Mouse (Mus musculus): Measurements from ENCODE around the gene Hnf4a. TPM values are rescaled to one million over a fixed set of nuclear protein-coding genes. Genes with fewer than 3 reads are reported as not detected.

The Hnf4a gene
- polyA plus RNA-seq (2017; shearing (Covaris generic)): not detected

GRCm38 (mm10) chr2:163506300-163507004 is at the start of gene Hnf4a:
Hnf4a (plus strand) TSS chr2:163506808.

DNA sequence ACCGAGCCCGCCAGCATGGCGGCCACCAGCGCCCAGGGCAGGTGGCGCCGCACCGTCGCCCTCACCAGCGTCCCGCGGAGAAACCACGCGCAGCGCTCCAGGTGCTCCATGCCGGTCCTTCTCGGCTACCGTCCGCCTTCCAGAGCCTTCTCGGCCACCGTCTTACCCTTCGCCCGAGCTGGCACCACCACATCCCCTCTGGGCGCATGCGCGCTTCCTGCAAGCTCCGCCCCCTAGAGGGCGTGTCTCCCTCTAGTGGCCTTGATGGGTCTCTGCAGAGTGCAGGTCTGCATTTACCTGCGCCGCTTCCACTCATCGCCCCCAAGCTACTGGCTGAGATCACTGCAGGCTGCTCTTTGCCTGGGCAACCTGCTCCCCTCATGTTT is 34.1 kb upstream of the Hnf4a start, which contains the start of gene Fitm2:
Gene Fitm2, minus strand, starts transcription at position 164 of the 386 bp plus-strand sequence.

GRCm38 (mm10) chr2:163492018-163492417 is 14.6 kb upstream of the Hnf4a start, which contains the start of gene R3hdml:
R3hdml (plus strand) TSS chr2:163492318.

GRCm38 (mm10) chr2:163602101-163602971 is 95.7 kb downstream of the Hnf4a start, which contains the start of gene Ttpal:
Ttpal (plus strand) TSS chr2:163602314.

Other genes with a start within 250 kb of the Hnf4a start
- not detected for gene Jph2, start 108.8 kb upstream of the Hnf4a start, polyA plus RNA-seq (2017; shearing (Covaris generic))
- 255 TPM for gene Oser1, start 82.1 kb upstream of the Hnf4a start, polyA plus RNA-seq (2017; shearing (Covaris generic))
- not detected for gene Gdap1l1, start 68.3 kb upstream of the Hnf4a start, polyA plus RNA-seq (2017; shearing (Covaris generic))
- 3.9 TPM for gene Fitm2, start 34.2 kb upstream of the Hnf4a start, polyA plus RNA-seq (2017; shearing (Covaris generic))
- gene R3hdml, start 14.5 kb upstream of the Hnf4a start, polyA plus RNA-seq (2017; shearing (Covaris generic)): not detected
- 43.3 TPM for gene Ttpal, start 95.5 kb downstream of the Hnf4a start, polyA plus RNA-seq (2017; shearing (Covaris generic))
- 397 TPM for gene Serinc3, start 138.3 kb downstream of the Hnf4a start, polyA plus RNA-seq (2017; shearing (Covaris generic))
- 1.8 TPM for gene Pkig, start 151.6 kb downstream of the Hnf4a start, polyA plus RNA-seq (2017; shearing (Covaris generic))
- 12.8 TPM for gene Ada, start 243.4 kb downstream of the Hnf4a start, polyA plus RNA-seq (2017; shearing (Covaris generic))

All from naive thymus-derived CD4-positive, alpha-beta T cell, adult 5 months (primary cell).